Mouse (Mus musculus): Measurements from ENCODE around the gene Umodl1. TPM values are rescaled to one million over a fixed set of nuclear protein-coding genes. Genes with fewer than 3 reads are reported as not detected.

Gene Umodl1
- polyA plus RNA-seq (2012; rRNA removed): 0.04 and 0.10 TPM in 2 replicates

DNA sequence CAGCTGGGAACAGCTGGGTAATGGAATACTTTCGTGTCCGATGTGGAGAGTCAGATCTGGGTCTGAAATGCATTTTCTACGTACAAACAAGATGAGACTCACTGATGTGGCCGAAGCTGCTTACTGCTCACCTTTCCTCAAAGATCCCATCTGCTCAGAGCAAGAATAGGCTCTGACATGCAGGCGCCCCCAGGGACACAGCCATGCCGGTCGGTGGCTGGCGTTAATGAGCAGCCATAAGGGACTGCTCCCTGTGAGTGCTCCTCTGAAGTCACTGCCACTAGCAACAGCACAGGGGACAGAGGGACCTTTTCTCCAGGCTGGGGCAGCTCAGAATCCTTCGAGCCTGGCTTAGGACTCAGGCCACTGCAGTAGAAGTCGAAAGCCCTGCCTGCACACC, at the start of gene Umodl1:
Gene Umodl1, plus strand, starts transcription at position 301 of the 400 bp plus-strand sequence.
- TF ChIP-seq CTCF (IDR thresholded peaks at IDR 0.05; ENCODE audit: borderline replicate concordance, extremely low read depth, insufficient read depth, insufficient read length) (no peak), POLR2A (IDR thresholded peaks at IDR 0.05; ENCODE audit: borderline replicate concordance, extremely low read depth, insufficient read depth, insufficient read length, poor library complexity, severe bottlenecking) (no peak)
- no peak for DNase-seq (ENCODE audit: low read depth)

DNA sequence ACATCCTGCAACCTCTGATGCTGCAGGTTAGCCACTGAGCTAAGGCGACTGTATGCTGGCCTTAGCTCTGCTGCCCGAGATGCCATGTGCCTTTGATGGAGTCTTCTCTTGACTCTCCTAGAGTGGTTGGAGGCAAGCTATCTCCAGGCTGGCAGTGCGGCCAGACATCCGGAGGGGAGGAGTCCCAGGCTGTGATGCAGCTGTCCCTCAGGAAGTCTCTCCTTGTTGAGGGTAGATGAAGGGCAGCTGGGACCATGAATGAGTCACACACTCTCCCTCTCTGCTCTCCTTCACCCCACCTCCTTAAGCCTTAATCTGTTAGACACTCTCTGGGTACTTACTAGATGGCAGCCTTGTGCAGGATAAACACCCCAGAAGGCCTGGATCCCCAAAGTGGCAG, 46.9 kb upstream of the Umodl1 start:
- TF ChIP-seq CTCF (IDR thresholded peaks at IDR 0.05; ENCODE audit: borderline replicate concordance, extremely low read depth, insufficient read depth, insufficient read length) (no peak), POLR2A (IDR thresholded peaks at IDR 0.05; ENCODE audit: borderline replicate concordance, extremely low read depth, insufficient read depth, insufficient read length, poor library complexity, severe bottlenecking) (no peak)
- no peak for DNase-seq (ENCODE audit: low read depth)

DNA sequence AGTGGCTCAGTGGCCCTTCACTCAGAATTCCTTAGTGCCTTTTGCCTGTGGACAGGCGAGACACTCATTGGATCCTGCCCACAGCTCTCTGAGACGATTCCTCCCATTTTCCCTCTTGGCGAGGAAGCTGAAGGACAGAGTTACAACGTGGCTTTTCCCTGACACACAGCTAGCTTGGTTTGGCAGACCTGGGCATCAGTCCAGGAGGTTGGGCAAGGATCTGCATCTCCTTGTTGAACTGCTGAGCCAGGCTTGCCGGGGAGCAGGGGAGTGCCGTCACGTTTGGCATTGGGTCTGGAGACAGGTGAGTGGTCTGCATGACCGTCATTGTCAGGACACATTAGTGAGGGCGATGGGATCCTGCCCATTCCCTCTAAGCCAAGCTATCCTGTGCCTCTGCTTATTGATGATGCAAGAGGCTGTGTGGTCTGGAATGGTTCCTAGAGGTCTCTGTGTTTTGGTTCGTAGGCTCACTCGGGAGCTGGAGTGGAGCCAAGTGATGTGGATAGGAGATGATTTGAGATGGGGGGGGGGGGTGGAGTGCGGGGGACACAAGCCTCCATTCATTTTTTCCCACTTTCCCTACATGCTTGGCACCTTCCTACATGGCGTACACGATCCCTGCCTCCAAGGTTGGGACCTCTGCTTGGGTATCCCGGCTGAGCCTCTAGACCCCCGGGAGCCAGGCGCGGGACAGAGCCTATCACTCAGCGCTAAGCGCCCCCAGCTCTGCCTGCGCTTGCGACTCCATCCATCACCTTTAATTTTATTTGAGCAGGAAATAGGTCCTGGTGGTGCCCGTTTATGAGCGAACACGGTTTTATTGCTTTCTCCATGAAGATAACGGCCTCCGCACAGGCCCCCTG, 43.3 kb upstream of the Umodl1 start:
- TF ChIP-seq CTCF (IDR thresholded peaks at IDR 0.05; ENCODE audit: borderline replicate concordance, extremely low read depth, insufficient read depth, insufficient read length) (no peak), POLR2A (IDR thresholded peaks at IDR 0.05; ENCODE audit: borderline replicate concordance, extremely low read depth, insufficient read depth, insufficient read length, poor library complexity, severe bottlenecking) (no peak)
- DNase-seq (ENCODE audit: low read depth): peak; percentile 36

DNA sequence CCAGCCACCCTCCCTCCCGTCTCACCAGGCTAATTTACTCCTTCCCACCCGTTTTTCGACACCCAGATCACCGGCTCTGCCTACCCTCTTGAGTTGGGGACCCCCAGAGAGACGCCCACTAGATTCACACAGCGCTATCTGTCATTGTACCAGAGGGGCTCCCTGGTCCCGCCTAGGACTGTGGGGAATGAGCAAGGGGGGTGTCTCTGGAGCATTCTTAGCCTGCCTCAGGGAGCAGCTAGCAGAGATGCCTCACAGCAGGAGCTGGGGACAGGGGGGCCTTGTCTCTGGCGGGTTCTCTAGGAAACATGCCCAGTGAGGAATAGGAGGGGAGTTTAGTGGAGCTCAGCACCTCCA, 42.7 kb upstream of the Umodl1 start:
- DNase-seq (ENCODE audit: low read depth): no peak
- TF ChIP-seq CTCF (IDR thresholded peaks at IDR 0.05; ENCODE audit: borderline replicate concordance, extremely low read depth, insufficient read depth, insufficient read length) (no peak), POLR2A (IDR thresholded peaks at IDR 0.05; ENCODE audit: borderline replicate concordance, extremely low read depth, insufficient read depth, insufficient read length, poor library complexity, severe bottlenecking) (no peak)

DNA sequence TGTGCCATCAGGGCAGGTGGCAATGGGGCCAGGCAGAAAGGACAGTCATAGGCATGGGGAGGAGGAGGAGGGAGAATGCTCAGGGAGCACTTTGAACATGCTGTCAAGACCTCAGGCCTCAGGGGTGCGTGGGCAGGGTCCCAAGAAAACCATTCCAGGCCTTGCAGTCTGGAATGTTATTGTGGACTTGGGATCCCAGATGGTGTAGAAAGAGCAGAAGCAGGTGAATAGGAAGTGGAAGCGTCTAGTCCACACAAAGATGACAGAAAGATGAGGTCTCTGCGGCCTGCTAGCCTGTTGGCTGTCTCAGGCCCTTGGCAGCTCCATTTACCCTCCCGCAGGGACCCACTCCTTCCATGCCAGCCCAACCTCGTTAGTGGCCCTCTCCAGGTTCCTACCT, 41.9 kb upstream of the Umodl1 start:
- no peak for TF ChIP-seq POLR2A (IDR thresholded peaks at IDR 0.05; ENCODE audit: borderline replicate concordance, extremely low read depth, insufficient read depth, insufficient read length, poor library complexity, severe bottlenecking)
- TF ChIP-seq CTCF (IDR thresholded peaks at IDR 0.05; ENCODE audit: borderline replicate concordance, extremely low read depth, insufficient read depth, insufficient read length): no peak
- DNase-seq (ENCODE audit: low read depth): no peak

DNA sequence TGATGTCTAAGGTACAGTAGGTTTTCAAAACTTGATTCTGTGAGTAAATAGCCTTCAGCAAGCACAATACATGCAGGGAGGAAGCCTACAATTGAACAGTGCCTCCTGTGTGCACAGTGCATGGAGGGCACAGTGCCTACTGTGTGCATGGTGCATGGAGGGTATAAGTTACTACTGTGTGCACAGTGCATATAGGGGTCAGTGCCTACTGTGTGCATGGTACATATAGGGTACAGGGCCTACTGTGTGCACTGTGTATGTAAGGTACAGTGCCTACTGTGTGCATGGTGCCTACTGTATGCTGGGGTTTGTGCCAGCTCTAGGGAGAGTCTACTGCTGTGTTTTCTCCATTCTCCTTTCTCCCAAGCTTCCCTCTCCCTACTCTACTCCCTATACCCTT, 40.2 kb upstream of the Umodl1 start:
- TF ChIP-seq POLR2A (IDR thresholded peaks at IDR 0.05; ENCODE audit: borderline replicate concordance, extremely low read depth, insufficient read depth, insufficient read length, poor library complexity, severe bottlenecking): no peak
- no peak for TF ChIP-seq CTCF (IDR thresholded peaks at IDR 0.05; ENCODE audit: borderline replicate concordance, extremely low read depth, insufficient read depth, insufficient read length)

DNA sequence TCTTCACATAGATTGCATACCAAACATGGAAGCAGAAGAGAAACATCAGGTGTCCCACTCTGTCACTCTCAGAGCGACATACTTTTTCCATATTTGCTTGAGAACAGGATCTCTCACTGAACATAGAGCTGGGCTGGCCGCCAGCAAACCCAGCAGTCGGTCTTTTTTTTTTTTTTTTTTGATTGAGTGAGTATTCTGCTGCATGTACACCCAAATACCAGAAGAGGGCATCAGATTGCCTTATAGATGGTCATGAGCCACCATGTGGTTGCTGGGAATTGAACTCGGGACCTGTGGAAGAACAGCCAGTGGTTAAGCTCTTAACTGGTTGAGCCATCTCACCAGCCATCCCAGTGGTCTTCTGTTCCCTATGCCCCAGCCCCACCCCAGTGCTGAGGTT, 30.9 kb upstream of the Umodl1 start:
- DNase-seq (ENCODE audit: low read depth): peak; percentile 44
- TF ChIP-seq CTCF (IDR thresholded peaks at IDR 0.05; ENCODE audit: borderline replicate concordance, extremely low read depth, insufficient read depth, insufficient read length): no peak
- TF ChIP-seq POLR2A (IDR thresholded peaks at IDR 0.05; ENCODE audit: borderline replicate concordance, extremely low read depth, insufficient read depth, insufficient read length, poor library complexity, severe bottlenecking): no peak

More for the DNA sequence above, 40.2 kb upstream of the Umodl1 start:
- DNase-seq (ENCODE audit: low read depth): no peak

DNA sequence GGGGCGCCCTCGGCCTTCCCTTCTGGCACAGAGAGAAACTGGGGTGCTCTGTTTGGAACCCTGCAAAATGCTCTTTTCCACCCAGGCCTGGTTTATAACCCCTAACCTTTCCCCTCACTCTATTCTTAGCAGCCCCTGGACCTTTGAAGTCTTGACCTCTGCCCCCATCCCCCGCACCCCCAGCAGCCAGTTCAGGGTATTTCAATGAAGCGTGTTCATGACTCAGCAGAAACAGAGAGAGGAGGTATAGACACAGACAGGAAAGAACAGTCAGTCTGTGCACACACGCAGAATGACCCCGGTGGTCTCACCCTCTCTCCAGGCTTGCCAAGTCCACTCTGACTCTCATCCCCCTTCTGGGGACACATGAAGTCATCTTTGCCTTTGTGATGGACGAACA, 23.6 kb upstream of the Umodl1 start:
- no peak for DNase-seq (ENCODE audit: low read depth)
- TF ChIP-seq POLR2A (IDR thresholded peaks at IDR 0.05; ENCODE audit: borderline replicate concordance, extremely low read depth, insufficient read depth, insufficient read length, poor library complexity, severe bottlenecking): no peak
- TF ChIP-seq CTCF (IDR thresholded peaks at IDR 0.05; ENCODE audit: borderline replicate concordance, extremely low read depth, insufficient read depth, insufficient read length): no peak

DNA sequence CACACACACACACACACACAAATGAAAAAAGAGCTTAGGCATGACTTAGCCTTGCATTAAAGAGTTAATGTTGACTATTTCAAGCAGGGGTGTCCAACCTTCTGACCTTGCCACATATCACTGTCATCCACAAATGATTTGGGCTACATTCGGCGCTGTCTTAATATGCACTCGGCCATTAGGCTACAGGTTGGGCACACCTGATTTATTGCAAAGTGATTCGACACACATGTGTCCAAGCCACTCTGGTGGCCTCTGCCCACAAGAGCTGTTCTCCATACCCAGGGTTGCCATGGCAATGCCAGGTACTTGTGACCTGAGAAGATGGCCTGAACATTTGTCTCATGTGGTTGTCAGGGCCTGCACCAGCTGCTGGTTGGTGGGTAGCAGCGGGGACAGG, 21.6 kb upstream of the Umodl1 start:
- TF ChIP-seq POLR2A (IDR thresholded peaks at IDR 0.05; ENCODE audit: borderline replicate concordance, extremely low read depth, insufficient read depth, insufficient read length, poor library complexity, severe bottlenecking): no peak
- TF ChIP-seq CTCF (IDR thresholded peaks at IDR 0.05; ENCODE audit: borderline replicate concordance, extremely low read depth, insufficient read depth, insufficient read length): no peak
- DNase-seq (ENCODE audit: low read depth): no peak

DNA sequence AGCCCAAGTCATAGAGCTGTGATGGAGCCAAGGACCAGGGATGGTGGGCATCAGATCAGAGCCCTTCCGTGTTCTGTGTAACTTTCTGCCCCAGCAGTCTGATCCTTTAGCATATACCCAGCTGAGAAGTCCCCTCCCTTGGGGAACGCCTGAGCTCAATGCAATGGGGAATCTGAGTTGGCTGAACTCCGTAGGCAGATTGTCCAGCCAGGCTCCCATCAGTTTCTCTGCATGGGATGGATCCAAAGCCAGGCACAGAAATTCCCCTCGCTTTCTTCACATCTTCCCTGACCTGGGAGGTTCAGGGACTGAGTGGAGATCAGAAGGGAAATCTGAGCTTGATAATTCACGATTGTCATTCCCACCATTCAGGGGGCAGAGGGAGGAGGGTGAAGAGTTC, 19.1 kb upstream of the Umodl1 start:
- TF ChIP-seq CTCF (IDR thresholded peaks at IDR 0.05; ENCODE audit: borderline replicate concordance, extremely low read depth, insufficient read depth, insufficient read length) (no peak), POLR2A (IDR thresholded peaks at IDR 0.05; ENCODE audit: borderline replicate concordance, extremely low read depth, insufficient read depth, insufficient read length, poor library complexity, severe bottlenecking) (no peak)
- DNase-seq (ENCODE audit: low read depth): no peak

DNA sequence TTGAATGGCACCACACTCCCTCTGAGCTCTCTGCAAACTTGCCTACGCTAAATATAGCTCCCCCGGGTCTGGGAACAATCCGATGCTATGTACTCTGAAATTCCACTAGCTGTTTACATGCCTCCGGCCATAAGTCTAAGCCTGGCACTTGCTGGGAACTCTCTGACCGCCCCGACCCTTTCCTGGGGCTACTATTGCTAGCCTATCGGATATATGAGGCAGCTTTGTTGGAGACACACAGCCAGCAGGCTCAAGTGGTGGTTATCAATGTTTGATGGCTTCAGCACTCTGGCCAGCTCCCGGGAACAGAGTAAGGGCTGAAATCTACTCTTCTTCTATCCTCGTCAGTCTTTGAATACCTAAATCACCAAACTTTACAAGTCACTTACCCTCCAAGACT, 15.9 kb upstream of the Umodl1 start:
- TF ChIP-seq CTCF (IDR thresholded peaks at IDR 0.05; ENCODE audit: borderline replicate concordance, extremely low read depth, insufficient read depth, insufficient read length): no peak
- no peak for TF ChIP-seq POLR2A (IDR thresholded peaks at IDR 0.05; ENCODE audit: borderline replicate concordance, extremely low read depth, insufficient read depth, insufficient read length, poor library complexity, severe bottlenecking)
- no peak for DNase-seq (ENCODE audit: low read depth)

DNA sequence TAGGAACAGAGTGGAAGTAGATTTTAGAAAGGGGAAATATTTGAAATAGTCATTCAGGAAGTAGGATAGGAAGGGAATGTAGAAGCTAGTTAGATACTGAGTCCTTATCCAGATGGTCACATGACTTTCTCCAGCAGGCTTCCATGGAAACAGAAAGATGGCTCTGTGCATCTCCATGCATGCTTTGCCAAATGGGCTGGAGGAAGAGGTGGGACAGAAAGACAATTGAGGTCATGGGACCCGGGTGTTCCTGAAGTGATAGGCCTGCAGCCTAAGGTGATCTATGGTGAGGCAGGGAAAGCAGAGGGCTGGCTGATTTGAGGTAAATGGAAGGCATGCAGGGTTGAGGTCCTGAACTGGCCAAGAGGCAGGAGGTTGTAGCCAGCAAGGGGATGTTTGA, 6.1 kb upstream of the Umodl1 start:
- DNase-seq (ENCODE audit: low read depth): no peak
- TF ChIP-seq CTCF (IDR thresholded peaks at IDR 0.05; ENCODE audit: borderline replicate concordance, extremely low read depth, insufficient read depth, insufficient read length) (no peak), POLR2A (IDR thresholded peaks at IDR 0.05; ENCODE audit: borderline replicate concordance, extremely low read depth, insufficient read depth, insufficient read length, poor library complexity, severe bottlenecking) (no peak)
